Mouse (Mus musculus): Measurements from ENCODE around the gene Gpank1. TPM values are rescaled to one million over a fixed set of nuclear protein-coding genes. Genes with fewer than 3 reads are reported as not detected.
"Not testable (repeated sequence)": the region's sequence is repeated elsewhere in the genome, so short reads cannot be mapped to it uniquely, and the experiment has no call there.

Gpank1 gene
- total and polyA plus RNA-seq, 3 experiments: 6.8 to 9.5 (median 8.5) TPM

DNA sequence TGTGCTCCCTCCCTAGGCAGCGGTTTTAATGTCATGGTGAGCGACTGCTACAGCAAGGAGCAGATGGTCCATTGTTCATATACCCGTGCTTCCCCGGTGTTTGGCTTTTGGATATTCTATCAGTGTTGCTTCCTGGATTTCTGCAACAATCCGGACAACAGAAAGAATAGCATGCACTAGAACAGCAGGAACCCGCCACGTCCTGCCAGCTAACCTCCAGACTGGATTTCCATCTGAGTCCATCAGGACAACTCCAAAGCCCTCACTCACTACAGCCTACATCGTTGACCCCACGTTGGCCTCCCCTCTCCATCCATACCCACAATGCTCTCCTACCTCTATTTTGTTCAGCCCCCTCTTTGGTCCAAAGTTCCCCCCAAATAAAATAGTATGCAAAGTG lies 9.5 kb upstream of the Gpank1 start:
- TF ChIP-seq EP300 (IDR thresholded peaks at IDR 0.05; ENCODE audit: insufficient read depth, low read depth, low read length) (no peak), POLR2A (IDR thresholded peaks at IDR 0.05; ENCODE audit: insufficient read depth, low read depth, low read length) (peak; percentile 29; the same call in 1 of the 2 replicates)

DNA sequence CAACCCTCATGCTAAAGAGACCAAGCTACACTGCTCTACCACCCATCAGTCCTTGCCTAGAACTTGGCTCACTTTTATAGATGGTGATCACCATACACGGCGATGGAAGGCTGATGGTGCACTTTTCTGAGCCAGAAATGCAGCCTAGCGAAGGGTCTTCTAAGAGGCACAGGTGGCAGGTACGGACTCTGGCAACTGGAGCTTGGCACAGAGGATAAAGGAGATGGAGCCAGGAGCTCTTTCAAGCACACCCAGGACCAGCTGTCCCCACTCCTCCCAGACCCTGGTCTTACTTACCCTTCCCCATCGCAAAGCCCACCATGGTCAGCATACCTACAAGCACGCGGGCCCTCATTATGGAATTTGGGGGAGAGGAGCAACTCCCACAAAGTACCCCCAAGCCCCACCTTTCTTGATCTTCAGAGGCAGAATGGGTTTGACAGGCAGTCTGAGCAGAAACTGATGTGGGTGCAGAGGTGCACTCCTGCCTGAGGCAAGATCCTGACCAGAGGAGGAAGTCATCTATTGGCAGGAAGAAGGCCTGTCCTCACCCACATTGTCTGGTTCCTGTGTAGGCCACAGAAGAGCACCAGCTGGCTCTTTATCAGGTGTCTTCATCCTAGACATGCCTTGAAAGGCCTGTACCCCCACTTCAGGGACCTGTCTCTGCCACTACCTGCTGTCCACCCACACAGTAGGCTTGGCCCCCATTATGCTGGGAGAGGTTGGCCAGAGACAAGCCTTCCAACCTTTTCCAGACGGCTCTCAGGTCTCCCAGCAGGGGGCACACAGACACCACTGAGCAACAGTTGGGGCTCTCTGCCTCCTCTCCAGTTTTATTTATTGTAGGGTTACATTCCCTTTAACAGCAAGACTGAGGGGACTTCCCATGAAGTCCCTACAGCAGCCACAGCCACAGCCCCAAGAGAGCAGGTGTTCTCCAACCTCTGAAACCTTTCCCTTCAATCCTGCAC lies 5.9 kb upstream of the Gpank1 start, which contains the start of gene Ly6g5b:
Ly6g5b (minus strand) TSS at position 383 of the 974 bp plus-strand sequence.
- Histone ChIP-seq H3K4me3 (no peak within 1 kb of the TSS), H3K9ac (ENCODE audit: low read depth, low read length) (no peak within 1 kb of the TSS), H3K36me3 (ENCODE audit: control insufficient read depth, insufficient read depth, low read length) (peaks cover 6% of the 10 kb centered on the region), H3K27me3 (ENCODE audit: control insufficient read depth, insufficient read depth, low read length) (no peaks in the 10 kb centered on the region), H3K27ac (no peak within 1 kb of the TSS), H3K79me2 (replicated peaks; ENCODE audit: control insufficient read depth, insufficient read depth, low read length) (peaks cover 2% of the 10 kb centered on the region; the same call in 1 of the 2 replicates), H3K4me1 (ENCODE audit: control insufficient read depth, insufficient read depth, low read length) (peaks cover 4% of the 10 kb centered on the region)
- 85% methylated on average over 8 of the region's 8 CpGs for WGBS
- intact Hi-C loops (cut with DNase I): no loop called here
- no peak for DNase-seq
- TF ChIP-seq CTCF (IDR thresholded peaks at IDR 0.05) (peak; percentile 56), EP300 (IDR thresholded peaks at IDR 0.05; ENCODE audit: insufficient read depth, low read depth, low read length) (no peak)

More for the DNA sequence above, 9.5 kb upstream of the Gpank1 start:
- Histone ChIP-seq H3K9ac (ENCODE audit: low read depth, low read length) (peak overlapping the region; percentile 34; the same call in 1 of the 2 replicates), H3K4me1 (ENCODE audit: control insufficient read depth, insufficient read depth, low read length) (peaks cover 2% of the 10 kb centered on the region), H3K79me2 (replicated peaks; ENCODE audit: control insufficient read depth, insufficient read depth, low read length) (no peaks in the 10 kb centered on the region), H3K27ac (no peak overlapping the region; the same call in 1 of the 2 replicates), H3K27me3 (ENCODE audit: control insufficient read depth, insufficient read depth, low read length) (no peaks in the 10 kb centered on the region), H3K4me3 (peak overlapping the region; percentile 12; the same call in 1 of the 2 replicates), H3K36me3 (ENCODE audit: control insufficient read depth, insufficient read depth, low read length) (no peaks in the 10 kb centered on the region)
- DNase-seq: no peak
- intact Hi-C loops (cut with DNase I): no loop called here
- 33% methylated on average over 9 of the region's 9 CpGs for WGBS

- Histone ChIP-seq H3K79me2 (replicated peaks; ENCODE audit: control insufficient read depth, insufficient read depth, low read length) (peaks cover 5% of the 10 kb centered on the region; the same call in 1 of the 2 replicates), H3K9ac (ENCODE audit: low read depth, low read length) (peak overlapping the region; percentile 88), H3K27ac (peak overlapping the region; percentile 91), H3K4me3 (peak overlapping the region; percentile 100), H3K27me3 (ENCODE audit: control insufficient read depth, insufficient read depth, low read length) (no peaks in the 10 kb centered on the region), H3K4me1 (ENCODE audit: control insufficient read depth, insufficient read depth, low read length) (peaks cover 8% of the 10 kb centered on the region), H3K36me3 (ENCODE audit: control insufficient read depth, insufficient read depth, low read length) (peaks cover 6% of the 10 kb centered on the region)
- DNase-seq: no peak
- TF ChIP-seq EP300 (IDR thresholded peaks at IDR 0.05; ENCODE audit: insufficient read depth, low read depth, low read length): no peak
- TF ChIP-seq CTCF (IDR thresholded peaks at IDR 0.05): no peak
- no peak for TF ChIP-seq POLR2A (IDR thresholded peaks at IDR 0.05; ENCODE audit: insufficient read depth, low read depth, low read length)
- intact Hi-C loops (cut with DNase I): loop anchor here (2.0 to 5.0 kb wide), 3 partner anchors 14 to 117 kb away; partner anchors contain the start of genes Bag6 and Nfkbil1
- under 1% methylated on average over 33 of the region's 33 CpGs for WGBS
Observed at GRCm38 (mm10) chr17:35120745-35121142, 511 bp upstream of the Gpank1 start.

DNA sequence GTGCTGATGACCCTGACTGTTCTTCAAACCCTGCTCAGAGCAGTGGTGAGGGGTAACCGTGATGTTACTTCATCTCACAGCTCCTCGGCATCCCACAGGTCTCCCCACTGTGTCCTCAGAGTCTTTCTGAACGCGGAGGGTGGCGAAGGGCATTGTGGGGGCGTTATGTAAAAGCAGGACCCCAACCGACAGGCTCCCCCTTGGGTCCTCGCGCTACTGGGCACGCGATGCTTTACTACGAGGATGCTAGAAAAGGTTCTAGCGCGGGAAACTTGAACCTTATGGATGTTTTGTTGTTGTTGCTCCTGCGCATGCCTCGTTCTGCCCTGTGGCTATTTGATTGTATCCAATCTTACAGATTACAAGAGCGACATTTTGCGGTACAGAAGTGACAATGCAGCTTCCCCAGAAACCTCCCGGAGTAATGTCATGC lies 632 bp downstream of the Gpank1 start, which contains the start of gene Csnk2b:
Csnk2b (minus strand) TSS at position 183 of the 433 bp plus-strand sequence.
- Histone ChIP-seq H3K27me3 (ENCODE audit: control insufficient read depth, insufficient read depth, low read length) (no peaks in the 10 kb centered on the region), H3K9ac (ENCODE audit: low read depth, low read length) (peak within 1 kb of the TSS; percentile 88), H3K4me3 (peak within 1 kb of the TSS; percentile 100), H3K79me2 (replicated peaks; ENCODE audit: control insufficient read depth, insufficient read depth, low read length) (peaks cover 5% of the 10 kb centered on the region; the same call in 1 of the 2 replicates), H3K4me1 (ENCODE audit: control insufficient read depth, insufficient read depth, low read length) (peaks cover 8% of the 10 kb centered on the region), H3K27ac (peak within 1 kb of the TSS; percentile 91), H3K36me3 (ENCODE audit: control insufficient read depth, insufficient read depth, low read length) (peaks cover 6% of the 10 kb centered on the region)
- WGBS: under 1% methylated on average over 19 of the region's 19 CpGs
- TF ChIP-seq CTCF (IDR thresholded peaks at IDR 0.05) (peak; percentile 40), EP300 (IDR thresholded peaks at IDR 0.05; ENCODE audit: insufficient read depth, low read depth, low read length) (no peak)
- intact Hi-C loops (cut with DNase I): loop anchor here (2.0 to 5.0 kb wide), 3 partner anchors 13 to 115 kb away; partner anchors contain the start of genes Bag6 and Nfkbil1
- DNase-seq: peak; percentile 31 to 50

GRCm38 (mm10) chr17:35123287-35123686 lies 2.0 kb downstream of the Gpank1 start:
- not testable (repeated sequence) for H3K4me3 ChIP-seq; H3K79me2 ChIP-seq (replicated peaks; ENCODE audit: control insufficient read depth, insufficient read depth, low read length); H3K9ac ChIP-seq (ENCODE audit: low read depth, low read length); H3K36me3 ChIP-seq (ENCODE audit: control insufficient read depth, insufficient read depth, low read length); H3K27me3 ChIP-seq (ENCODE audit: control insufficient read depth, insufficient read depth, low read length); DNase-seq; H3K4me1 ChIP-seq (ENCODE audit: control insufficient read depth, insufficient read depth, low read length); H3K27ac ChIP-seq
- intact Hi-C loops (cut with DNase I): loop anchor here (5.0 kb wide), 1 partner anchor 114 kb away; the partner anchor contains the start of gene Nfkbil1
- 90% methylated on average over 9 of the region's 9 CpGs for WGBS

DNA sequence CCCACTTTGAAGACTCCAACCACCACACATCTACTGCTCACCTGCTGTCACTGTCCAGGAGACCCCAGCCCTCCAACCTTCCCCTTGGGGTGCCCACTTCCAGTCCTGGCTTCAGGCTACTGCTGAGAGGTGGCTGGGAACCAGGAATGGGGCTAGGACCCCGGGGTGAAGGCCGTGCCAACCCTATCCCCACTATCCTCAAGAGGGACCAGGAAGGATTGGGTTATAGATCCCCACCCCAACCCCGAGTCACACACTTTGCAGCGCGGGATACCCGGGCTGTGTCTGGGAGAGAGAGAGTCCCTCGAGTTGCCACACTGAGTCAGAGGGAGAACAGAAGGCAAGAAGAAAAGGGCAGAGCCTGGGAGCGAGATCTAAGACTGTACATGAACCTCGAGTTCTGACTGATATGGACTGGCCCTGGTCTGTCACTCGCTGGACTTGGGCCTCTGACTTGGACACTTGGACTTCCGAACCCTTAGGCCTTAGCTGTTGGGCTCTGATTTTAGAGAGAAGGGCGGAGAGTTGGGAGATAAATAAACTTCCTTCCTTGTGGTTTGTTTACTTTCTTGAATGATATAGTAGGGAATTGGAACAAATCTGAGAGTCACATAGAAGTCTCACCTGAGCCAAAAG lies 3.1 kb downstream of the Gpank1 start:
- intact Hi-C loops (cut with DNase I): loop anchor here (5.0 kb wide), 1 partner anchor 113 kb away; the partner anchor contains the start of gene Nfkbil1

More for the DNA sequence above, 3.1 kb downstream of the Gpank1 start:
- not testable (repeated sequence) for H3K27me3 ChIP-seq (ENCODE audit: control insufficient read depth, insufficient read depth, low read length); H3K9ac ChIP-seq (ENCODE audit: low read depth, low read length); H3K79me2 ChIP-seq (replicated peaks; ENCODE audit: control insufficient read depth, insufficient read depth, low read length); H3K27ac ChIP-seq; H3K4me1 ChIP-seq (ENCODE audit: control insufficient read depth, insufficient read depth, low read length); DNase-seq; H3K4me3 ChIP-seq; H3K36me3 ChIP-seq (ENCODE audit: control insufficient read depth, insufficient read depth, low read length)
- 89% methylated on average over 12 of the region's 12 CpGs for WGBS

All from heart, adult 2 months (tissue).